Mouse (Mus musculus) myocyte (in vitro differentiated cells): ENCODE results near the gene Gucy2g.

Source experiments
- E2F4 ChIP-seq: IDR thresholded peaks from one replicate; pipeline ENCODE4 v1.6.1; 2011; ENCODE audit warnings: mild to moderate bottlenecking, control low read depth, moderate library complexity; ENCODE audit not compliant: insufficient read depth
- MAX ChIP-seq: IDR thresholded peaks from one replicate; pipeline ENCODE4 v1.6.1; 2011; ENCODE audit warnings: low read depth, mild to moderate bottlenecking, control low read depth
- MYOD1 ChIP-seq, 3 experiments: IDR thresholded peaks; one replicate each; pipeline ENCODE4 v1.6.1; 2011; ENCODE audit warnings: control low read depth in 2 of 3, low read depth in 2 of 3, mild to moderate bottlenecking in 2 of 3, moderate library complexity in 1 of 3; ENCODE audit not compliant: insufficient read length in 2 of 3, control insufficient read depth in 1 of 3
- MYOG ChIP-seq, 3 experiments: IDR thresholded peaks; one replicate each; pipeline ENCODE4 v1.6.1; 2011; ENCODE audit warnings: control low read depth in 2 of 3, low read depth in 2 of 3, mild to moderate bottlenecking in 2 of 3; ENCODE audit not compliant: insufficient read length in 2 of 3, control insufficient read depth in 1 of 3, insufficient read depth in 1 of 3
- POLR2A ChIP-seq: IDR thresholded peaks from one replicate; pipeline ENCODE4 v1.6.1; 2011; ENCODE audit warnings: low read depth, mild to moderate bottlenecking, control low read depth, moderate library complexity; ENCODE audit not compliant: insufficient read length
- POLR2AphosphoS2 ChIP-seq: IDR thresholded peaks from one replicate; pipeline ENCODE4 v1.6.1; 2011; ENCODE audit warnings: low read depth, control low read depth; ENCODE audit not compliant: insufficient read length
- REST ChIP-seq: IDR thresholded peaks from one replicate; pipeline ENCODE4 v1.6.1; 2011; ENCODE audit warnings: mild to moderate bottlenecking, control low read depth, moderate library complexity; ENCODE audit not compliant: insufficient read depth, insufficient read length
- SRF ChIP-seq: IDR thresholded peaks from one replicate; pipeline ENCODE4 v1.6.1; 2011; ENCODE audit warnings: low read depth; ENCODE audit not compliant: control insufficient read depth, insufficient read length
- TCF12 ChIP-seq: IDR thresholded peaks from one replicate; pipeline ENCODE4 v1.6.1; 2011; ENCODE audit warnings: mild to moderate bottlenecking, control low read depth; ENCODE audit not compliant: poor library complexity, insufficient read depth, severe bottlenecking
- TCF3 ChIP-seq: IDR thresholded peaks from one replicate; pipeline ENCODE4 v1.6.1; 2011; ENCODE audit warnings: low read depth, control low read depth; ENCODE audit not compliant: insufficient read length
- USF1 ChIP-seq: IDR thresholded peaks from one replicate; pipeline ENCODE4 v1.6.1; 2011; ENCODE audit warnings: low read depth, mild to moderate bottlenecking, control low read depth, moderate library complexity

DNA sequence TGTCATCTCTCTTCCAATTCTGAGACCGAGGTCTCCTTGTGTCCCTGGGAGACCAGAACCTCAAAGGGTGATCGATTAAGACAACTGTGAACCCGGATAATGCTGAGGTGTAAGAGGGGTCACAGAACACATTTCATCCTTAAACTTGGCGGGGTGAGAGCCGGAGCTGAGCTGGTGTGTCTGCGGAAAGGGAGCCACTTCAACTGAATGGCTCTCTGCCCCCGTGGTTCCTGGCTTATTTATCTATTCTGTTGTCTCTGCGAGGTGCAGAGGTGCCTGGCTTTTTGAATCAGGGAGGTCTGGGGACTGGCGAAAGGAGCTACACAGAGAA is 12.2 kb upstream of the Gucy2g start:
- no peak for TF ChIP-seq POLR2A
- no peak for TF ChIP-seq TCF12
- no peak for TF ChIP-seq MYOG (IDR thresholded peaks at IDR 0.05; ENCODE audit: control insufficient read depth in 1 of 3, insufficient read depth in 1 of 3, insufficient read length in 2 of 3, low read depth in 2 of 3)
- TF ChIP-seq POLR2AphosphoS2, result no peak
- TF ChIP-seq MYOD1 (IDR thresholded peaks at IDR 0.05; ENCODE audit: control insufficient read depth in 1 of 3, insufficient read length in 2 of 3, low read depth in 2 of 3), result no peak
- TF ChIP-seq SRF, result no peak
- TF ChIP-seq E2F4, result no peak
- no peak for TF ChIP-seq MAX
- TF ChIP-seq REST, result no peak
- no peak for TF ChIP-seq TCF3
- TF ChIP-seq USF1, result no peak
